Mouse (Mus musculus): Measurements from ENCODE around the gene Pacsin3. TPM values are rescaled to one million over a fixed set of nuclear protein-coding genes. Genes with fewer than 3 reads are reported as not detected.

Gene Pacsin3
- polyA plus RNA-seq, 1 experiment from 2014 or later = 15.8 TPM

- H3K9me3 ChIP-seq (replicated peaks) = no peaks in the 10 kb centered on the region
- H3K4me2 ChIP-seq = peak overlapping the region; percentile 82
- peaks cover 14% of the 10 kb centered on the region for H3K27me3 ChIP-seq
- WGBS (ENCODE audit: insufficient replicate concordance) = 81% methylated on average over 17 of the region's 17 CpGs
- peak overlapping the region; percentile 94 for H3K4me3 ChIP-seq (replicated peaks)
- H3K27ac ChIP-seq (replicated peaks) = peak overlapping the region; percentile 79
- peaks cover 26% of the 10 kb centered on the region for H3K36me3 ChIP-seq (replicated peaks)
- no peak for ATAC-seq (ENCODE audit: insufficient read depth)
- peaks cover 37% of the 10 kb centered on the region for H3K4me1 ChIP-seq (replicated peaks)
- H3K9ac ChIP-seq = peak overlapping the region; percentile 95
Observed at GRCm38 (mm10) chr2:91263692-91264660, 8.2 kb downstream of the Pacsin3 start.

- ATAC-seq (ENCODE audit: insufficient read depth) = peak; percentile 98
- Histone ChIP-seq H3K4me3 (replicated peaks) (peak within 1 kb of the TSS; percentile 94), H3K4me2 (peak within 1 kb of the TSS; percentile 82), H3K9ac (peak within 1 kb of the TSS; percentile 95), H3K27ac (replicated peaks) (peak within 1 kb of the TSS; percentile 95), H3K4me1 (replicated peaks) (peaks cover 47% of the 10 kb centered on the region), H3K27me3 (peaks cover 4% of the 10 kb centered on the region), H3K9me3 (replicated peaks) (no peaks in the 10 kb centered on the region), H3K36me3 (replicated peaks) (peaks cover 36% of the 10 kb centered on the region)
- WGBS (ENCODE audit: insufficient replicate concordance) = 1% methylated on average over 72 of the region's 72 CpGs
Observed at GRCm38 (mm10) chr2:91264711-91265681, 9.2 kb downstream of the Pacsin3 start, which contains the start of gene Arfgap2. Gene Arfgap2, plus strand, starts transcription at chr2:91264974.

GRCm38 (mm10) chr2:91268042-91268441 lies 12.3 kb downstream of the Pacsin3 start:
- Histone ChIP-seq H3K27me3 (no peaks in the 10 kb centered on the region), H3K9ac (no peak overlapping the region), H3K4me1 (replicated peaks) (peaks cover 56% of the 10 kb centered on the region), H3K4me3 (replicated peaks) (no peak overlapping the region), H3K36me3 (replicated peaks) (peaks cover 65% of the 10 kb centered on the region), H3K27ac (replicated peaks) (peak overlapping the region; percentile 84), H3K9me3 (replicated peaks) (no peaks in the 10 kb centered on the region), H3K4me2 (peak overlapping the region; percentile 10; the same call in 1 of the 2 replicates)
- no peak for ATAC-seq (ENCODE audit: insufficient read depth)
- 83% methylated on average over 3 of the region's 3 CpGs for WGBS (ENCODE audit: insufficient replicate concordance)

GRCm38 (mm10) chr2:91268706-91269105 lies 13.0 kb downstream of the Pacsin3 start:
- no peak for ATAC-seq (ENCODE audit: insufficient read depth)
- peaks cover 72% of the 10 kb centered on the region for H3K36me3 ChIP-seq (replicated peaks)
- no peaks in the 10 kb centered on the region for H3K27me3 ChIP-seq
- no peaks in the 10 kb centered on the region for H3K9me3 ChIP-seq (replicated peaks)
- H3K4me1 ChIP-seq (replicated peaks) = peaks cover 53% of the 10 kb centered on the region
- H3K9ac ChIP-seq = peak overlapping the region; percentile 32; the same call in 1 of the 2 replicates
- no peak overlapping the region; the same call in 1 of the 2 replicates for H3K4me3 ChIP-seq (replicated peaks)
- 70% methylated on average over 2 of the region's 2 CpGs for WGBS (ENCODE audit: insufficient replicate concordance)
- peak overlapping the region; percentile 84 for H3K27ac ChIP-seq (replicated peaks)
- peak overlapping the region; percentile 45 for H3K4me2 ChIP-seq

GRCm38 (mm10) chr2:91269687-91270133 lies 14.0 kb downstream of the Pacsin3 start:
- H3K27ac ChIP-seq (replicated peaks) = peak overlapping the region; percentile 84
- no peak overlapping the region for H3K9ac ChIP-seq
- WGBS (ENCODE audit: insufficient replicate concordance) = 90% methylated on average over 8 of the region's 8 CpGs

GRCm38 (mm10) chr2:91278749-91279371 lies 23.1 kb downstream of the Pacsin3 start:
- Histone ChIP-seq H3K4me3 (replicated peaks) (no peak overlapping the region), H3K27ac (replicated peaks) (no peak overlapping the region), H3K4me1 (replicated peaks) (peaks cover 13% of the 10 kb centered on the region), H3K4me2 (no peak overlapping the region), H3K9me3 (replicated peaks) (no peaks in the 10 kb centered on the region), H3K27me3 (no peaks in the 10 kb centered on the region), H3K36me3 (replicated peaks) (peaks cover 39% of the 10 kb centered on the region), H3K9ac (no peak overlapping the region)
- no peak for ATAC-seq (ENCODE audit: insufficient read depth)
- WGBS (ENCODE audit: insufficient replicate concordance) = 45% methylated on average over 10 of the region's 10 CpGs

More at GRCm38 (mm10) chr2:91269687-91270133, 14.0 kb downstream of the Pacsin3 start:
- Histone ChIP-seq H3K4me2 (peak overlapping the region; percentile 45; the same call in 1 of the 2 replicates), H3K36me3 (replicated peaks) (peaks cover 82% of the 10 kb centered on the region), H3K4me3 (replicated peaks) (no peak overlapping the region), H3K9me3 (replicated peaks) (no peaks in the 10 kb centered on the region), H3K27me3 (no peaks in the 10 kb centered on the region), H3K4me1 (replicated peaks) (peaks cover 43% of the 10 kb centered on the region)
- ATAC-seq (ENCODE audit: insufficient read depth) = no peak

GRCm38 (mm10) chr2:91279372-91279755 lies 23.6 kb downstream of the Pacsin3 start:
- Histone ChIP-seq H3K9me3 (replicated peaks) (no peaks in the 10 kb centered on the region), H3K27me3 (no peaks in the 10 kb centered on the region), H3K36me3 (replicated peaks) (peaks cover 34% of the 10 kb centered on the region), H3K4me3 (replicated peaks) (no peak overlapping the region), H3K4me2 (no peak overlapping the region), H3K4me1 (replicated peaks) (peaks cover 13% of the 10 kb centered on the region), H3K27ac (replicated peaks) (no peak overlapping the region), H3K9ac (no peak overlapping the region)
- WGBS (ENCODE audit: insufficient replicate concordance) = 53% methylated on average over 2 of the region's 2 CpGs
- no peak for ATAC-seq (ENCODE audit: insufficient read depth)

- ATAC-seq (ENCODE audit: insufficient read depth) = peak; percentile 18; the same call in 1 of the 2 replicates
Observed at GRCm38 (mm10) chr2:91281366-91281765, 25.6 kb downstream of the Pacsin3 start.

GRCm38 (mm10) chr2:91283972-91284371 lies 28.2 kb downstream of the Pacsin3 start:
- no peaks in the 10 kb centered on the region for H3K9me3 ChIP-seq (replicated peaks)

More at GRCm38 (mm10) chr2:91281366-91281765, 25.6 kb downstream of the Pacsin3 start:
- no peak overlapping the region for H3K9ac ChIP-seq
- H3K36me3 ChIP-seq (replicated peaks) = peaks cover 14% of the 10 kb centered on the region
- peaks cover 13% of the 10 kb centered on the region for H3K4me1 ChIP-seq (replicated peaks)
- H3K27ac ChIP-seq (replicated peaks) = no peak overlapping the region
- H3K9me3 ChIP-seq (replicated peaks) = no peaks in the 10 kb centered on the region
- 70% methylated on average over 5 of the region's 5 CpGs for WGBS (ENCODE audit: insufficient replicate concordance)
- H3K4me2 ChIP-seq = no peak overlapping the region
- no peaks in the 10 kb centered on the region for H3K27me3 ChIP-seq
- H3K4me3 ChIP-seq (replicated peaks) = no peak overlapping the region

More at GRCm38 (mm10) chr2:91283972-91284371, 28.2 kb downstream of the Pacsin3 start:
- no peaks in the 10 kb centered on the region for H3K36me3 ChIP-seq (replicated peaks)
- WGBS (ENCODE audit: insufficient replicate concordance) = 52% methylated on average over 3 of the region's 3 CpGs
- no peak overlapping the region for H3K9ac ChIP-seq
- no peaks in the 10 kb centered on the region for H3K27me3 ChIP-seq
- no peak overlapping the region for H3K27ac ChIP-seq (replicated peaks)
- peaks cover 17% of the 10 kb centered on the region for H3K4me1 ChIP-seq (replicated peaks)
- no peak overlapping the region for H3K4me3 ChIP-seq (replicated peaks)
- no peak overlapping the region for H3K4me2 ChIP-seq
- no peak for ATAC-seq (ENCODE audit: insufficient read depth)
